Mouse (Mus musculus) liver, adult 2 months (tissue): ENCODE measurements around the gene Kdm3a.

Experiments used
- CTCF ChIP-seq: fragments of 200-500 bp; IDR thresholded peaks from 2 replicates; pipeline ENCODE4 v1.5.1; 2011; ENCODE audit warnings: low read depth, low read length, control low read depth
- POLR2A ChIP-seq: fragments of 200-500 bp; IDR thresholded peaks from 2 replicates; pipeline ENCODE4 v1.6.1; 2011; ENCODE audit warnings: low read length, control low read depth; ENCODE audit not compliant: insufficient read depth; ENCODE audit errors: extremely low read depth

DNA sequence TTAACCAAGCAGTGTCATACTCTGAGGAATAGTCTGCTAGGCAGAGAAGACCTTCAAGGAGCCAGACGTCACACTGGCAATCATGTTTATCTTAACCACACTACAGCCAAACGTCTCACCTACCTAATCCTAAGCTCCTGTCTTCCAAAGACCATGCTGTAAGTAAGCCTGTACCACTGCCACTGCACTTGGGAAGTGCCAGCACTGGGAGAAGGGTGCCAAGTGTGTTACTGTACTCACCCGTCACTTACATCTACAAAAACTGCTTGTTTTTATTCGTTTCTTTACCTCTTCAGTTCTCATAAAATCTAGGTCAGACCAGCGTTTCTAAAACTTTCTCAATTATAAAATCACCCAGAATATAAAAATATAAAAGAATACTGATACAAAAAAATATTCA lies 15.8 kb downstream of the Kdm3a start:
- TF ChIP-seq CTCF (no peak), POLR2A (no peak)
